Comparison of ENCODE assay signal across 9 mouse cellular contexts in genomic region chr8:44899575-44899991, GRCm38 (mm10). TPM values are rescaled to one million over a fixed set of nuclear protein-coding genes. Genes with fewer than 3 reads are reported as not detected.
DNase-seq lines count a peak whose midpoint lies in the region; ATAC-seq and TF ChIP-seq lines count a peak whose summit lies in the region.
"Had no signal": no experiment of that assay in that cellular context is flagged by ENCODE, and none has a peak within 500 bp of the region (broad histone marks: within the 10 kb centered on the region; RNA-seq: fewer than 3 reads in every experiment).

No protein-coding gene starts in this region.

- WGBS in forebrain, embryonic 13.5 days: 44% methylated on average over 12 of the region's 12 CpGs
- WGBS in forebrain, embryonic 11.5 days: 63% methylated on average over 12 of the region's 12 CpGs
- 43% methylated on average over 12 of the region's 12 CpGs for WGBS in hindbrain, embryonic 12.5 days
- WGBS in thymus, adult 2 months: 85% methylated on average over 12 of the region's 12 CpGs

- H3K9ac ChIP-seq in forebrain, embryonic 13.5 days: no peak overlapping the region
- H3K9ac ChIP-seq in forebrain, embryonic 11.5 days (ENCODE audit: low read length): no peak overlapping the region
- H3K9ac ChIP-seq in hindbrain, embryonic 12.5 days: no peak overlapping the region

- no peak for DNase-seq in forebrain, embryonic 11.5 days (ENCODE audit: low spot score)
- peak; percentile 61 for DNase-seq in brain, embryonic 14.5 days (ENCODE audit: low read depth)
- DNase-seq in mesoderm, embryonic 11.5 days (ENCODE audit: low read depth, low spot score): peak; percentile 30
- DNase-seq in thymus, adult 2 months: no peak
- DNase-seq in T-cell, adult 2 months (ENCODE audit: low spot score): no peak
- no peak for DNase-seq in testis, postnatal 10 days (ENCODE audit: low spot score)
- DNase-seq: B cell, adult 2 months had no signal

- peak; percentile 78 for ATAC-seq in forebrain, embryonic 13.5 days
- ATAC-seq in forebrain, embryonic 11.5 days (replicated peaks; ENCODE audit: low FRiP score): no peak
- ATAC-seq in hindbrain, embryonic 12.5 days (ENCODE audit: low FRiP score): peak; percentile 46; the same call in 1 of the 2 replicates

- no peaks in the 10 kb centered on the region for H3K9me3 ChIP-seq in forebrain, embryonic 13.5 days (replicated peaks)
- H3K9me3 ChIP-seq in forebrain, embryonic 11.5 days (ENCODE audit: control insufficient read depth, low read length): no peaks in the 10 kb centered on the region
- no peaks in the 10 kb centered on the region for H3K9me3 ChIP-seq in hindbrain, embryonic 12.5 days (replicated peaks)

- H3K36me3 ChIP-seq in forebrain, embryonic 13.5 days (ENCODE audit: poor library complexity, severe bottlenecking): no peaks in the 10 kb centered on the region
- H3K36me3 ChIP-seq in forebrain, embryonic 11.5 days (ENCODE audit: control insufficient read depth, insufficient read depth, low read length): no peaks in the 10 kb centered on the region
- no peaks in the 10 kb centered on the region for H3K36me3 ChIP-seq in hindbrain, embryonic 12.5 days
- H3K36me3 ChIP-seq in thymus, adult 2 months (ENCODE audit: control insufficient read depth, insufficient read depth, low read length): no peaks in the 10 kb centered on the region

- no peaks in the 10 kb centered on the region for H3K27me3 ChIP-seq in forebrain, embryonic 13.5 days
- no peaks in the 10 kb centered on the region for H3K27me3 ChIP-seq in forebrain, embryonic 11.5 days (ENCODE audit: control insufficient read depth, insufficient read depth, low read length)
- H3K27me3 ChIP-seq in hindbrain, embryonic 12.5 days: no peaks in the 10 kb centered on the region
- no peaks in the 10 kb centered on the region for H3K27me3 ChIP-seq in thymus, adult 2 months (ENCODE audit: control insufficient read depth, insufficient read depth, low read length)

- H3K4me2 ChIP-seq in forebrain, embryonic 13.5 days: no peak overlapping the region
- H3K4me2 ChIP-seq in forebrain, embryonic 11.5 days (ENCODE audit: low read depth, low read length, severe bottlenecking): no peak overlapping the region
- 0 out of 2 replicates have a peak overlapping the region, but pooled peaks have one; percentile 0 for H3K4me2 ChIP-seq in hindbrain, embryonic 12.5 days (replicated peaks)

- TF ChIP-seq CTCF in brain, embryonic 14.5 days (IDR thresholded peaks at IDR 0.05; ENCODE audit: borderline replicate concordance, extremely low read depth, insufficient read depth, insufficient read length): no peak
- no peak for TF ChIP-seq CTCF in thymus, adult 2 months (IDR thresholded peaks at IDR 0.05; ENCODE audit: borderline replicate concordance, control insufficient read depth, extremely low read depth, insufficient read depth, low read length, poor library complexity)

- no peak overlapping the region for H3K4me3 ChIP-seq in forebrain, embryonic 13.5 days
- H3K4me3 ChIP-seq in forebrain, embryonic 11.5 days (ENCODE audit: low read depth, low read length): no peak overlapping the region
- H3K4me3 ChIP-seq in hindbrain, embryonic 12.5 days: no peak overlapping the region
- H3K4me3 ChIP-seq in thymus, adult 2 months (ENCODE audit: control insufficient read depth, insufficient read depth, low read length): no peak overlapping the region

- TF ChIP-seq POLR2A in brain, embryonic 14.5 days (IDR thresholded peaks at IDR 0.05; ENCODE audit: borderline replicate concordance, extremely low read depth, insufficient read depth, insufficient read length, poor library complexity, severe bottlenecking): no peak
- TF ChIP-seq POLR2A in thymus, adult 2 months (IDR thresholded peaks at IDR 0.05; ENCODE audit: control insufficient read depth, extremely low read depth, insufficient read depth, low read length, poor library complexity): no peak

- H3K27ac ChIP-seq in forebrain, embryonic 13.5 days: 0 out of 2 replicates have a peak overlapping the region, but pooled peaks have one; percentile 16
- no peak overlapping the region; the same call in 1 of the 2 replicates for H3K27ac ChIP-seq in forebrain, embryonic 11.5 days (ENCODE audit: low read depth, low read length)
- no peak overlapping the region for H3K27ac ChIP-seq in hindbrain, embryonic 12.5 days
- H3K27ac ChIP-seq in thymus, adult 2 months (ENCODE audit: control insufficient read depth, insufficient read depth, low read length): no peak overlapping the region

- H3K4me1 ChIP-seq in forebrain, embryonic 13.5 days: peaks cover 7% of the 10 kb centered on the region
- no peaks in the 10 kb centered on the region; the same call in 1 of the 2 replicates for H3K4me1 ChIP-seq in forebrain, embryonic 11.5 days (replicated peaks; ENCODE audit: control insufficient read depth, insufficient read depth, low read length)
- peaks cover 9% of the 10 kb centered on the region; the same call in 1 of the 2 replicates for H3K4me1 ChIP-seq in hindbrain, embryonic 12.5 days
- no peaks in the 10 kb centered on the region for H3K4me1 ChIP-seq in thymus, adult 2 months (replicated peaks; ENCODE audit: control insufficient read depth, insufficient read depth, low read length)

RNA-seq across cellular contexts. Expression of gene Fat1, which starts 35.7 kb away (rescaled TPM):
- polyA plus RNA-seq in forebrain, embryonic 13.5 days (2015; fragmentation: Nextera tagmentation; extraction: Ambion mirVana): 10.0 and 14.2 TPM in 2 replicates
- polyA plus RNA-seq in forebrain, embryonic 11.5 days (2014; fragmentation: Nextera tagmentation; extraction: Ambion mirVana): 35.2 and 35.5 TPM in 2 replicates
- polyA plus RNA-seq in brain, embryonic 14.5 days (2012; rRNA removed): 39.8 and 59.0 TPM in 2 replicates
- 19.6 and 24.3 TPM in 2 replicates for polyA plus RNA-seq in hindbrain, embryonic 12.5 days (2016; fragmentation: Nextera tagmentation; extraction: Ambion mirVana)
- polyA plus RNA-seq in thymus, adult 2 months (2012; rRNA removed): 7.7 and 10.2 TPM in 2 replicates

Comparison
In these comparisons a context has a peak if more than half of its experiments do, and no peak if none do; other contexts are left out.
1. DNase-seq: peak in brain, embryonic 14.5 days (single experiment) and mesoderm, embryonic 11.5 days (single experiment); none in forebrain, embryonic 11.5 days (single experiment), thymus, adult 2 months (single experiment), T-cell, adult 2 months (single experiment) and testis, postnatal 10 days (single experiment).